Comparison of ENCODE assay signal across 8 mouse cellular contexts in genomic region chr16:72663351-72664232, GRCm38 (mm10).
DNase-seq lines count a peak whose midpoint lies in the region; ATAC-seq and TF ChIP-seq lines count a peak whose summit lies in the region.

No protein-coding gene starts in this region.

- WGBS in intestine, postnatal 0 days: under 1% methylated on average over 47 of the region's 55 CpGs

- peak overlapping the region; percentile 70 for H3K27ac ChIP-seq in intestine, postnatal 0 days (ENCODE audit: low read depth, low read length)

- intact Hi-C loops in left cerebral cortex, postnatal 25 days (cut with DNase I): loop anchor here (5.0 kb wide), 1 partner anchor 319 kb away; no protein-coding TSS in a partner anchor

- H3K27me3 ChIP-seq in intestine, postnatal 0 days (replicated peaks; ENCODE audit: control insufficient read depth, insufficient read depth, low read length): peaks cover 11% of the 10 kb centered on the region; the same call in 1 of the 2 replicates

- no peaks in the 10 kb centered on the region for H3K4me1 ChIP-seq in intestine, postnatal 0 days (replicated peaks; ENCODE audit: control insufficient read depth, insufficient read depth, low read length)

- H3K4me2 ChIP-seq in intestine, postnatal 0 days (replicated peaks; ENCODE audit: low read depth): peak overlapping the region; percentile 80

- peak; percentile 41; the same call in 1 of the 2 replicates for ATAC-seq in intestine, postnatal 0 days
- ATAC-seq in megakaryocyte progenitor cell, adult 5-6 weeks (replicated peaks; ENCODE audit: poor library complexity): peak; percentile 58
- no peak for ATAC-seq in CD4-positive, CD25-positive, alpha-beta regulatory T cell, adult 4 months

- H3K36me3 ChIP-seq in intestine, postnatal 0 days (ENCODE audit: control insufficient read depth, insufficient read depth): no peaks in the 10 kb centered on the region

- DNase-seq in adrenal gland, adult 2 months: peak; percentile 87
- DNase-seq in embryo, embryonic 9.5 days (ENCODE audit: extremely low spot score): peak; percentile 74
- peak; percentile 93 for DNase-seq in heart, adult 11 months
- peak; percentile 60 to 69 for DNase-seq in left cerebral cortex, postnatal 25 days (ENCODE audit: low spot score in 2 of 2)
- peak; percentile 25 for DNase-seq in right cerebral cortex, postnatal 36 days (ENCODE audit: low spot score in 2 of 2)

- no peaks in the 10 kb centered on the region for H3K9me3 ChIP-seq in intestine, postnatal 0 days (ENCODE audit: control insufficient read depth)

- TF ChIP-seq CTCF in intestine, postnatal 0 days (IDR thresholded peaks at IDR 0.05; ENCODE audit: low read depth): peak; percentile 55

- H3K4me3 ChIP-seq in intestine, postnatal 0 days (ENCODE audit: low read depth, low read length): peak overlapping the region; percentile 63

- H3K9ac ChIP-seq in intestine, postnatal 0 days (ENCODE audit: low read depth, low read length): peak overlapping the region; percentile 46

Comparison
In these comparisons a context has a peak if more than half of its experiments do, and no peak if none do; other contexts are left out.
1. DNase-seq: peak in every context shown above with its lines; median percentile 93 in heart, adult 11 months; 87 in adrenal gland, adult 2 months; 74 in embryo, embryonic 9.5 days; 64 in left cerebral cortex, postnatal 25 days; 25 in right cerebral cortex, postnatal 36 days.